ENCODE assay signal across 10 mouse cellular contexts in genomic region chr11:100720345-100720744, GRCm38 (mm10). TPM values are rescaled to one million over a fixed set of nuclear protein-coding genes. Genes with fewer than 3 reads are reported as not detected.
A peak's percentile ranks its signal among the peaks of the same experiment; 100 is the strongest.
DNase-seq lines count a peak whose midpoint lies in the region; ATAC-seq lines count a peak whose summit lies in the region.
"Had no signal": no experiment of that assay in that cellular context is flagged by ENCODE, and none has a peak within 500 bp of the region (broad histone marks: within the 10 kb centered on the region; RNA-seq: fewer than 3 reads in every experiment).

No protein-coding gene starts in this region.

- no peaks in the 10 kb centered on the region for H3K27me3 ChIP-seq in hindbrain, embryonic 14.5 days (ENCODE audit: control insufficient read depth, insufficient read depth, low read length)
- H3K27me3 ChIP-seq in hindbrain, embryonic 11.5 days (ENCODE audit: control insufficient read depth, insufficient read depth, low read length), result no peaks in the 10 kb centered on the region
- H3K27me3 ChIP-seq in liver, embryonic 11.5 days (replicated peaks; ENCODE audit: control insufficient read depth, insufficient read depth, low read length), result no peaks in the 10 kb centered on the region

- H3K4me1 ChIP-seq in hindbrain, embryonic 14.5 days (replicated peaks; ENCODE audit: control insufficient read depth, insufficient read depth, low read length), result peaks cover 8% of the 10 kb centered on the region
- no peaks in the 10 kb centered on the region for H3K4me1 ChIP-seq in hindbrain, embryonic 11.5 days (replicated peaks; ENCODE audit: control insufficient read depth, insufficient read depth, low read length)
- peaks cover 51% of the 10 kb centered on the region for H3K4me1 ChIP-seq in liver, embryonic 11.5 days (replicated peaks; ENCODE audit: control insufficient read depth, insufficient read depth, low read length)

- ATAC-seq in hindbrain, embryonic 14.5 days (ENCODE audit: low FRiP score), result no peak
- ATAC-seq in hindbrain, embryonic 11.5 days (ENCODE audit: low FRiP score), result no peak
- no peak for ATAC-seq in liver, embryonic 11.5 days (replicated peaks; ENCODE audit: low FRiP score)

- peaks cover 39% of the 10 kb centered on the region for H3K36me3 ChIP-seq in hindbrain, embryonic 14.5 days (replicated peaks; ENCODE audit: control insufficient read depth, insufficient read depth)
- H3K36me3 ChIP-seq in hindbrain, embryonic 11.5 days (ENCODE audit: control insufficient read depth, insufficient read depth, low read length), result no peaks in the 10 kb centered on the region
- peaks cover 31% of the 10 kb centered on the region for H3K36me3 ChIP-seq in liver, embryonic 11.5 days (ENCODE audit: control insufficient read depth, insufficient read depth, low read length)

- DNase-seq in hindbrain, embryonic 14.5 days (ENCODE audit: low spot score), result no peak
- DNase-seq in hindbrain, embryonic 11.5 days (ENCODE audit: low spot score), result no peak
- DNase-seq in 3T3-L1 (ENCODE audit: low read depth, low spot score), result peak; percentile 69
- peak; percentile 77 for DNase-seq in brain, adult 2 months (ENCODE audit: low read depth, low spot score)
- DNase-seq in liver, embryonic 11.5 days (ENCODE audit: low spot score), result no peak
- DNase-seq in embryo, embryonic 9.5 days (ENCODE audit: extremely low spot score), result no peak
- DNase-seq in layer of hippocampus, postnatal 10 days (ENCODE audit: low spot score in 2 of 2), result no peak
- no peak for DNase-seq in cerebellum, adult 9-10 months
- DNase-seq: lung, postnatal 10 days; right cerebral cortex, postnatal 14 days had no signal

- peak overlapping the region; percentile 56; the same call in 1 of the 2 replicates for H3K27ac ChIP-seq in hindbrain, embryonic 14.5 days
- no peak overlapping the region for H3K27ac ChIP-seq in hindbrain, embryonic 11.5 days (ENCODE audit: low read depth, low read length)
- peak overlapping the region; percentile 74; the same call in 1 of the 2 replicates for H3K27ac ChIP-seq in liver, embryonic 11.5 days (ENCODE audit: low read depth, low read length)

- no peak overlapping the region; the same call in 1 of the 2 replicates for H3K9ac ChIP-seq in hindbrain, embryonic 14.5 days
- H3K9ac ChIP-seq in hindbrain, embryonic 11.5 days (ENCODE audit: low read depth, low read length), result no peak overlapping the region
- H3K9ac ChIP-seq in liver, embryonic 11.5 days (ENCODE audit: low read depth, low read length), result no peak overlapping the region

- no peaks in the 10 kb centered on the region for H3K9me3 ChIP-seq in hindbrain, embryonic 14.5 days (ENCODE audit: control insufficient read depth, low read length)
- H3K9me3 ChIP-seq in hindbrain, embryonic 11.5 days (ENCODE audit: control insufficient read depth, low read length), result no peaks in the 10 kb centered on the region
- no peaks in the 10 kb centered on the region for H3K9me3 ChIP-seq in liver, embryonic 11.5 days (ENCODE audit: control insufficient read depth, low read length)

- WGBS in hindbrain, embryonic 14.5 days, result 83% methylated on average over 5 of the region's 5 CpGs
- 87% methylated on average over 5 of the region's 5 CpGs for WGBS in hindbrain, embryonic 11.5 days
- 47% methylated on average over 5 of the region's 5 CpGs for WGBS in liver, embryonic 11.5 days

- no peak overlapping the region for H3K4me3 ChIP-seq in hindbrain, embryonic 14.5 days (replicated peaks; ENCODE audit: low read length)
- no peak overlapping the region for H3K4me3 ChIP-seq in hindbrain, embryonic 11.5 days (ENCODE audit: low read depth, low read length)
- H3K4me3 ChIP-seq in liver, embryonic 11.5 days (ENCODE audit: low read depth, low read length), result no peak overlapping the region

- no peak overlapping the region for H3K4me2 ChIP-seq in hindbrain, embryonic 14.5 days (replicated peaks)
- H3K4me2 ChIP-seq in hindbrain, embryonic 11.5 days (replicated peaks; ENCODE audit: low read depth, low read length), result no peak overlapping the region
- H3K4me2 ChIP-seq in liver, embryonic 11.5 days, result no peak overlapping the region

RNA-seq across cellular contexts. Expression of gene Hspb9, which starts 6.7 kb away (rescaled TPM):
- polyA plus RNA-seq in hindbrain, embryonic 14.5 days (2014; fragmentation: Nextera tagmentation; extraction: Ambion mirVana), result not detected in 2 replicates
- polyA plus RNA-seq in hindbrain, embryonic 11.5 days (2014; fragmentation: Nextera tagmentation; extraction: Ambion mirVana), result 0.50 and 0.82 TPM in 2 replicates
- 0.27 and 0.30 TPM in 2 replicates for polyA plus RNA-seq in liver, embryonic 11.5 days (2014; fragmentation: Nextera tagmentation; extraction: Ambion mirVana)
- total RNA-seq in layer of hippocampus, postnatal 10 days (2021), result not detected

RNA-seq across cellular contexts. Expression of gene Kat2a, which starts 8.1 kb away (rescaled TPM):
- 57.8 and 64.1 TPM in 2 replicates for polyA plus RNA-seq in hindbrain, embryonic 14.5 days (2014; fragmentation: Nextera tagmentation; extraction: Ambion mirVana)
- 47.2 and 50.3 TPM in 2 replicates for polyA plus RNA-seq in hindbrain, embryonic 11.5 days (2014; fragmentation: Nextera tagmentation; extraction: Ambion mirVana)
- polyA plus RNA-seq in liver, embryonic 11.5 days (2014; fragmentation: Nextera tagmentation; extraction: Ambion mirVana), result 66.3 and 75.7 TPM in 2 replicates
- 10 to 100 TPM; 61.6 to 66.2 TPM for total RNA-seq in layer of hippocampus, postnatal 10 days (2021)

RNA-seq across cellular contexts. Expression of gene Dhx58, which starts 16.3 kb away (rescaled TPM):
- 0.85 and 1.7 TPM in 2 replicates for polyA plus RNA-seq in hindbrain, embryonic 14.5 days (2014; fragmentation: Nextera tagmentation; extraction: Ambion mirVana)
- 1.8 and 1.9 TPM in 2 replicates for polyA plus RNA-seq in hindbrain, embryonic 11.5 days (2014; fragmentation: Nextera tagmentation; extraction: Ambion mirVana)
- polyA plus RNA-seq in liver, embryonic 11.5 days (2014; fragmentation: Nextera tagmentation; extraction: Ambion mirVana), result 2.5 and 3.7 TPM in 2 replicates
- 1 to 10 TPM; 1.2 to 1.9 TPM for total RNA-seq in layer of hippocampus, postnatal 10 days (2021)

RNA-seq across cellular contexts. Expression of gene Rab5c, which starts 17.7 kb away (rescaled TPM):
- 80.5 and 105 TPM in 2 replicates for polyA plus RNA-seq in hindbrain, embryonic 14.5 days (2014; fragmentation: Nextera tagmentation; extraction: Ambion mirVana)
- polyA plus RNA-seq in hindbrain, embryonic 11.5 days (2014; fragmentation: Nextera tagmentation; extraction: Ambion mirVana), result 76.6 and 87.5 TPM in 2 replicates
- 51.2 TPM in 2 replicates for polyA plus RNA-seq in liver, embryonic 11.5 days (2014; fragmentation: Nextera tagmentation; extraction: Ambion mirVana)
- 100 to 1,000 TPM; 152 to 165 TPM for total RNA-seq in layer of hippocampus, postnatal 10 days (2021)

RNA-seq across cellular contexts. Expression of gene Zfp385c, which starts 28.1 kb away (rescaled TPM):
- 0.20 and 0.31 TPM in 2 replicates for polyA plus RNA-seq in hindbrain, embryonic 14.5 days (2014; fragmentation: Nextera tagmentation; extraction: Ambion mirVana)
- polyA plus RNA-seq in hindbrain, embryonic 11.5 days (2014; fragmentation: Nextera tagmentation; extraction: Ambion mirVana), result 0.08 and 0.71 TPM in 2 replicates
- polyA plus RNA-seq in liver, embryonic 11.5 days (2014; fragmentation: Nextera tagmentation; extraction: Ambion mirVana), result not detected in 2 replicates
- under 1 TPM; 0.54 to 0.57 TPM for total RNA-seq in layer of hippocampus, postnatal 10 days (2021)

Comparison
In these comparisons a context has a peak if more than half of its experiments do, and no peak if none do; other contexts are left out.
1. DNase-seq: peak in 3T3-L1 (single experiment) and brain, adult 2 months (single experiment); none in hindbrain, embryonic 14.5 days (single experiment), hindbrain, embryonic 11.5 days (single experiment), liver, embryonic 11.5 days (single experiment), embryo, embryonic 9.5 days (single experiment), layer of hippocampus, postnatal 10 days (0 of 2) and cerebellum, adult 9-10 months (single experiment).